In the genomic region with DNA sequence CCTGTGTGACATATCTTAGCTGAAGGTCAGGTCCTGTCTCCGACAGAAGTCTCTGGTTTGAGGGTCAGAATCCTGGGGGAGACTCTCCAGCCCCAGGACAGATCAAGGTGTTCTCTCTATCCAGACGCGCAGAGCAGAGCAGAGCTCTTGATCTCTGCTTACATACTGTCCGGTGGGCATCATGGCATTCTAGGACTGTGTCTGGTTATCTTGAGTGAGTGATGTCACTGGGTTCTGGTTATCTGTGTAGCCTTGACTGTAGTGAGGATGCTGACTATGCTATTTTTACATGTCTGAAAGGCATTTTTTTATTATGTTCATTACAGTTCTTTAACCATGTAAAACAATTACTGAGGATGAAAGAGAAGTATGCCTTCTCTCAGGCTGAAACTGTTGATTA, we compare ENCODE assay signal across 17 mouse cellular contexts.
"Had no signal": no experiment of that assay in that cellular context is flagged by ENCODE, and none has a peak within 500 bp of the region (broad histone marks: within the 10 kb centered on the region; RNA-seq: fewer than 3 reads in every experiment).

No protein-coding gene starts in this region.

- H3K4me3 ChIP-seq: intestine, embryonic 15.5 days; kidney, embryonic 15.5 days; limb, embryonic 12.5 days; limb, embryonic 15.5 days; lung, embryonic 15.5 days; midbrain, embryonic 13.5 days had no signal

- DNase-seq: kidney, adult 11 months; kidney, adult 8-10 months; kidney, postnatal 10 days; kidney, postnatal 36 days; layer of hippocampus, postnatal 36 days; left cerebral cortex, postnatal 4 days; lung, adult 18-20 months; lung, postnatal 10 days; lung, postnatal 36 days; thymus, adult 18-20 months; thymus, postnatal 36 days had no signal

- ATAC-seq: intestine, embryonic 15.5 days; midbrain, embryonic 13.5 days had no signal

- H3K36me3 ChIP-seq: intestine, embryonic 15.5 days; kidney, embryonic 15.5 days; limb, embryonic 12.5 days; limb, embryonic 15.5 days; lung, embryonic 15.5 days; midbrain, embryonic 13.5 days had no signal

- H3K27me3 ChIP-seq: intestine, embryonic 15.5 days; kidney, embryonic 15.5 days; limb, embryonic 12.5 days; limb, embryonic 15.5 days; lung, embryonic 15.5 days; midbrain, embryonic 13.5 days had no signal

- H3K27ac ChIP-seq: intestine, embryonic 15.5 days; kidney, embryonic 15.5 days; limb, embryonic 12.5 days; limb, embryonic 15.5 days; lung, embryonic 15.5 days; midbrain, embryonic 13.5 days had no signal

- H3K9ac ChIP-seq: intestine, embryonic 15.5 days; kidney, embryonic 15.5 days; limb, embryonic 12.5 days; limb, embryonic 15.5 days; lung, embryonic 15.5 days; midbrain, embryonic 13.5 days had no signal

- H3K4me2 ChIP-seq: intestine, embryonic 15.5 days; kidney, embryonic 15.5 days; limb, embryonic 12.5 days; limb, embryonic 15.5 days; lung, embryonic 15.5 days; midbrain, embryonic 13.5 days had no signal

- H3K9me3 ChIP-seq: intestine, embryonic 15.5 days; kidney, embryonic 15.5 days; limb, embryonic 12.5 days; limb, embryonic 15.5 days; lung, embryonic 15.5 days; midbrain, embryonic 13.5 days had no signal

- H3K4me1 ChIP-seq: intestine, embryonic 15.5 days; kidney, embryonic 15.5 days; lung, embryonic 15.5 days had no signal
